Mouse (Mus musculus): Measurements from ENCODE around the gene Olfr1510. TPM values are rescaled to one million over a fixed set of nuclear protein-coding genes. Genes with fewer than 3 reads are reported as not detected.

Gene Olfr1510
- total RNA-seq (2023): not detected

DNA sequence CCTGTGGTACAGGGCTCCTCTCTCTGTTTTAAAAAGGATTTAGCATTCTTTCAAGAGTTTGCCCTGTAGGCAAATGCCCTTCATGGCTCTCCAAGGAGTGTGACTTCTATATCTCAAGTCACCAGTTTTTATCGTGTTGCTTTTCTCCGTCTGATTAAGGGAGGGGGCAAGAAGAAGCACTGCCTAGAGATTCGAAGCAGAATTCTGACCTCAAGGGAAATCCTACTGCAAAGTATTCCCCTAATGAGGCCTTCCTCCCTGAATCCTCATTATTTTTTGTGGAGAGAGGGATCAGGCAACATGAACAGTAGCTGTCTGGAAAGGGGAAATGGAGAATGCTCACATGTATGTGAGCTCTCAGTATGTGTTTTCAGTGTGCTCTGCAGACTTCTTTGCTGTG, at the start of gene Olfr1510:
TSS of gene Olfr1510 (minus strand) at position 101 of the 400 bp plus-strand sequence.

GRCm38 (mm10) chr14:52442690-52443089, 28.5 kb upstream of the Olfr1510 start, which contains the start of gene Olfr1509:
Gene Olfr1509, plus strand, starts transcription at chr14:52442990.

GRCm38 (mm10) chr14:52397279-52397678, 16.9 kb downstream of the Olfr1510 start, which contains the start of gene Olfr1511:
Gene Olfr1511, minus strand, starts transcription at chr14:52397379.

GRCm38 (mm10) chr14:52379068-52379467, 35.1 kb downstream of the Olfr1510 start, which contains the start of gene Olfr1512:
Gene Olfr1512, minus strand, starts transcription at chr14:52379168.

Other genes with a start within 250 kb of the Olfr1510 start
- 10 to 100 TPM; 54.3 to 57.0 TPM for gene Supt16, start 217.0 kb downstream of the Olfr1510 start, total RNA-seq (2023)
- gene Chd8, start 156.6 kb downstream of the Olfr1510 start, total RNA-seq (2023): 100 to 1,000 TPM; 135 to 144 TPM
- gene Tox4, start 135.2 kb downstream of the Olfr1510 start, total RNA-seq (2023): 100 to 1,000 TPM in 1 of 2 experiments, 10 to 100 TPM in 1; 89.5 to 107 TPM
- gene Rab2b, start 134.8 kb downstream of the Olfr1510 start, total RNA-seq (2023): 1 to 10 TPM; 8.5 to 10.0 TPM
- gene Mettl3, start 109.2 kb downstream of the Olfr1510 start, total RNA-seq (2023): 10 to 100 TPM; 38.2 to 51.9 TPM
- 1 to 10 TPM; 3.1 to 3.7 TPM for gene Sall2, start 85.6 kb downstream of the Olfr1510 start, total RNA-seq (2023)
- not detected for gene Olfr1513, start 58.0 kb downstream of the Olfr1510 start, total RNA-seq (2023)
- not detected for gene Olfr1512, start 35.2 kb downstream of the Olfr1510 start, total RNA-seq (2023)
- not detected for gene Olfr1511, start 17.0 kb downstream of the Olfr1510 start, total RNA-seq (2023)
- not detected for gene Olfr1509, start 28.6 kb upstream of the Olfr1510 start, total RNA-seq (2023)
- gene Olfr1508, start 53.1 kb upstream of the Olfr1510 start, total RNA-seq (2023): not detected
- not detected for gene Olfr1507, start 81.4 kb upstream of the Olfr1510 start, total RNA-seq (2023)

Measured in monocyte, adult 59 days (primary cell).